Mouse (Mus musculus): Measurements from ENCODE around the gene Rcc1. TPM values are rescaled to one million over a fixed set of nuclear protein-coding genes. Genes with fewer than 3 reads are reported as not detected.
A peak's percentile ranks its signal among the peaks of the same experiment; 100 is the strongest.

Rcc1 gene
- polyA plus RNA-seq, 1 experiment from 2014 or later: 103 TPM

DNA sequence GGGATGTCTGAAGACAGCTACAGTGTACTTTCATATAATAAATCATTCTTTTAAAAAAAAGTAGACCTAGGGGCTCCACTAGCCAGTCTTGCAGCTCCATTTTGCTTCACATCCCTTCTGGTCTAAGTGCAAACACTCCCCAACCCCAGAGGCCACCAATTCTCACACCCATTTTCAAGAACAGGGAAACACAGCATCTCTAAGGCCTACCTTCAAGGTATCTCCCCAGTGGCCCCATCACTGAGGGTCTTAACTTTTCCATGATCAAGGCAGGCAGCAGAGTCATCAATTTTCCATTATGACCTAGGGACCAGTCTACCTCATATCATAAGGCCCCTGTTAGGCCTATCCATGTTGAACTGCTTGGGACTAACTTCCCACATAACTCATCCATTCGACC, 2.0 kb downstream of the Rcc1 start:
- 55% methylated on average over 1 of the region's 1 CpGs for WGBS
- no peak overlapping the region for H3K27ac ChIP-seq
- H3K9ac ChIP-seq: peak overlapping the region; percentile 84; the same call in 1 of the 2 replicates
- H3K27me3 ChIP-seq: no peaks in the 10 kb centered on the region
- H3K9me3 ChIP-seq: no peaks in the 10 kb centered on the region
- H3K4me3 ChIP-seq (replicated peaks): peak overlapping the region; percentile 78; the same call in 1 of the 2 replicates
- ATAC-seq (ENCODE audit: low FRiP score): no peak
- peak overlapping the region; percentile 89 for H3K4me2 ChIP-seq
- peaks cover 27% of the 10 kb centered on the region for H3K36me3 ChIP-seq (replicated peaks)
- peaks cover 22% of the 10 kb centered on the region for H3K4me1 ChIP-seq

DNA sequence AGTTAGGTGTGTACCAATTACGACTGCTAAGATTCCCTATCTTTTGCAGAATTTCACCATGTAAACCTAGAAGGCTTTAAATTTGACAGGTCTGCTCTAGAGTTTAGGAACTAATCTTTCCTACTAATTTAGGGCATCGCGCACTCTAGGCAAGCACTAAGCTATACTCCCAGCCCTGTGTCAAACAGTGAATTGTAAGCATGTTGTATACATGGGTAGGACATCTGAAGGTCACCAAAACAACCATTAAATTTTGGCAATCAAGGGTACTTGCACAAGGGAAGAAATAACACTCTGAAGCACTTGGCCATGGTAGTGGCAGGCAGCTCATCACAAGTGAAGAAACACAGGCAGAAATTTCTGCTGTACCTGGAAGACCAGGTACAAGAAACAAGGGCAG, 2.6 kb downstream of the Rcc1 start:
- Histone ChIP-seq H3K27ac (no peak overlapping the region), H3K9ac (no peak overlapping the region), H3K4me3 (replicated peaks) (no peak overlapping the region), H3K4me1 (peaks cover 22% of the 10 kb centered on the region), H3K36me3 (replicated peaks) (peaks cover 22% of the 10 kb centered on the region), H3K27me3 (no peaks in the 10 kb centered on the region), H3K9me3 (no peaks in the 10 kb centered on the region), H3K4me2 (no peak overlapping the region)
- no peak for ATAC-seq (ENCODE audit: low FRiP score)
- 67% methylated on average over 3 of the region's 3 CpGs for WGBS

GRCm38 (mm10) chr4:132350123-132350740, 3.2 kb downstream of the Rcc1 start:
- peaks cover 22% of the 10 kb centered on the region for H3K36me3 ChIP-seq (replicated peaks)
- H3K27me3 ChIP-seq: no peaks in the 10 kb centered on the region
- H3K9me3 ChIP-seq: no peaks in the 10 kb centered on the region
- H3K27ac ChIP-seq: no peak overlapping the region
- H3K9ac ChIP-seq: no peak overlapping the region
- peaks cover 22% of the 10 kb centered on the region for H3K4me1 ChIP-seq
- no peak overlapping the region for H3K4me3 ChIP-seq (replicated peaks)
- H3K4me2 ChIP-seq: no peak overlapping the region
- 42% methylated on average over 2 of the region's 2 CpGs for WGBS
- no peak for ATAC-seq (ENCODE audit: low FRiP score)

DNA sequence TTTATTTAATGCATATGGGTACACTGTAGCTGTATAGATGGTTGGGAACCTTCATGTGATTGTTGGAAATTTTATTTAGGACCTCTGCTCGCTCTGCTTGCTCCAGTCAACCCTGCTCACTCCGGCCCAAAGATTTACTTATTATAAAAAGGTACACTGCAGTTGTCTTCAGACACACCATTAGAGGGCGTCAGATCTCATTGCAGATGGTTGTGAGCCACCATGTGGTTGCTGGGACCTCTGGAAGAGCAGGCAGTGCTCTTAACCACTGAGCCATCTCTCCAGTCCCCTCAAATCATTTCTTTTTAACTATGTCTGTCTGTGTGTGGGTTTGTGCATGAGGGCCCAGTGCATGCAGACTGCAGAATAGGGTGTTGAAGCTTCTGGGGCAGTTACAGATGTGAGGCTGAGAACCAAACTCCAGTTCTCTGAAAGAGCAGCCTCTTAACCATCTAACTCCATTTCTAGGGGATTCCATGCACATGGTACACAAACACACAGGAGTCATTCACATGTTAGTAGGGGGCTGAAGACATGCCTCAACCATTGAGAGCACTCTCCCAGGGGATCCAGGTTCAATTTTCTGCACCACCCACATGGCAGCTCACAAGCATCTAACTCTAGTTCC, 3.8 kb downstream of the Rcc1 start:
- 57% methylated on average over 3 of the region's 3 CpGs for WGBS

DNA sequence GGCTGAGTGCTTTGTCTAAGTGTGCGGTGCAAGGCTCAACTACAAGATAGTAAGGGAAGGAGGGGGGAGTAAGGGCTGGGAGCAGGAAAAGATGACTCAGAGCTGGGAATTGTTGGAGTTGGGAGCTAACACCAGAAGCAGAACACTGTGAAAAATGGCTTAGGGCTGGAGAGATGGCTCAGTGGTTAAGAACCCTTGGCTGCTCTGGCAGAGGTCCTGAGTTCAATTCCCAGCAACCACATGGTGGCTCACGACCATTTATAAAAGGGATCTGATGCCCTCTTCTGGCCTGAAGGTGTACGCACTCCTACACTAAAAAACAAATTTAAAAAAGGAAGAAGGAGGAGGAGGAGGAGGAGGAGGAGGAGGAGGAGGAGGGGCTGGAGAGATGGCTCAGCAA, 6.7 kb downstream of the Rcc1 start:
- Histone ChIP-seq H3K4me3 (replicated peaks) (no peak overlapping the region), H3K4me2 (no peak overlapping the region), H3K4me1 (peaks cover 28% of the 10 kb centered on the region), H3K27ac (no peak overlapping the region), H3K36me3 (replicated peaks) (peaks cover 24% of the 10 kb centered on the region), H3K27me3 (no peaks in the 10 kb centered on the region), H3K9ac (no peak overlapping the region), H3K9me3 (no peaks in the 10 kb centered on the region)
- ATAC-seq (ENCODE audit: low FRiP score): no peak
- WGBS: 54% methylated on average over 3 of the region's 3 CpGs

More for the DNA sequence above, 3.8 kb downstream of the Rcc1 start:
- H3K4me2 ChIP-seq: no peak overlapping the region
- no peaks in the 10 kb centered on the region for H3K27me3 ChIP-seq
- H3K9me3 ChIP-seq: no peaks in the 10 kb centered on the region
- peaks cover 22% of the 10 kb centered on the region for H3K36me3 ChIP-seq (replicated peaks)
- H3K4me3 ChIP-seq (replicated peaks): no peak overlapping the region
- H3K9ac ChIP-seq: no peak overlapping the region
- H3K4me1 ChIP-seq: peaks cover 26% of the 10 kb centered on the region
- no peak for ATAC-seq (ENCODE audit: low FRiP score)
- H3K27ac ChIP-seq: peak overlapping the region; percentile 5; the same call in 1 of the 2 replicates

DNA sequence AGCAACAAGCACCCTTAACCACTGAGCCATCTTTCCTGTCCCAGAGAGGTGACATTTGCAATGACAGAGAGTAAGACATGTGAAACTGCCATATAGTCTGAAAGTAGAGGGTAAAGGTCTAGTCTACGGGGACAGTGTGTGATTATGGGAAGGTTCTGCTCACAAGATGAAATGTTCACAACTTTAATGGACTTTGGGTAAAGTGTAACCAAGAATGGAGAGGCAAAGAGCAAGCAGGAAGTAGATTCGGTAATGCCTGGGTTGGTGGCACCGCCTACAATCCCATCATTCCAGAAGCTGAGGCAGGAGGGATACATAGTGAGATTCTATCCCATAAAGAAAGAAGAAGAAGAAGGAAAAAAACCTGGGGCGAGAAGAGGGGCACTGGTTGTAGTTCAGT, 7.1 kb downstream of the Rcc1 start:
- H3K27me3 ChIP-seq: no peaks in the 10 kb centered on the region
- H3K36me3 ChIP-seq (replicated peaks): peaks cover 24% of the 10 kb centered on the region
- H3K4me1 ChIP-seq: peaks cover 24% of the 10 kb centered on the region
- WGBS: 80% methylated on average over 4 of the region's 4 CpGs
- no peak overlapping the region for H3K9ac ChIP-seq
- ATAC-seq (ENCODE audit: low FRiP score): no peak
- H3K27ac ChIP-seq: no peak overlapping the region
- H3K4me3 ChIP-seq (replicated peaks): no peak overlapping the region
- H3K9me3 ChIP-seq: no peaks in the 10 kb centered on the region
- H3K4me2 ChIP-seq: no peak overlapping the region

DNA sequence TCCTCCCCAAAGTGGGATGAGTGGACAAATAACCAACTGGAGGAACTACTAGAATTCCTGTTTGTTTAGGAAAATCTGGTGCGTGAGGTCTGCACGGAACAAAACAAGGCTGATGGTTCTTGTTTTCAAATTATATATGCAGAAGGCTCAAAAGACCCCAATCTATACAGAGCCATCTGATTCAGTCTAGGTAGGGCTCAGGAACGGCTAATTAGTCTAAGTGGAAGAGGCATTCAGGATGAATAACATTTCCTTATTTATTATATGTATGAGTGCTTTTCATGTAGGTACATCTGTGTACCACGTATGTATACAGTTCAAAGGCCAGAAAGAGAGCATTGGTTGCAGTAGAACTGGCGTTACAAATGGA, 7.6 kb downstream of the Rcc1 start:
- no peak overlapping the region; the same call in 1 of the 2 replicates for H3K9ac ChIP-seq
- 47% methylated on average over 5 of the region's 5 CpGs for WGBS
- ATAC-seq (ENCODE audit: low FRiP score): peak; percentile 51
- peak overlapping the region; percentile 78 for H3K4me3 ChIP-seq (replicated peaks)
- peak overlapping the region; percentile 85 for H3K4me2 ChIP-seq
- no peaks in the 10 kb centered on the region for H3K9me3 ChIP-seq
- H3K36me3 ChIP-seq (replicated peaks): peaks cover 19% of the 10 kb centered on the region
- H3K27me3 ChIP-seq: no peaks in the 10 kb centered on the region
- no peak overlapping the region for H3K27ac ChIP-seq
- H3K4me1 ChIP-seq: peaks cover 24% of the 10 kb centered on the region

GRCm38 (mm10) chr4:132345135-132345842, 8.1 kb downstream of the Rcc1 start:
- H3K4me3 ChIP-seq (replicated peaks): peak overlapping the region; percentile 78
- no peaks in the 10 kb centered on the region for H3K27me3 ChIP-seq
- peaks cover 24% of the 10 kb centered on the region for H3K4me1 ChIP-seq
- H3K9ac ChIP-seq: peak overlapping the region; percentile 89
- peak; percentile 91 for ATAC-seq (ENCODE audit: low FRiP score)
- H3K9me3 ChIP-seq: no peaks in the 10 kb centered on the region
- no peak overlapping the region for H3K27ac ChIP-seq
- WGBS: under 1% methylated on average over 76 of the region's 83 CpGs
- peaks cover 14% of the 10 kb centered on the region for H3K36me3 ChIP-seq (replicated peaks)
- H3K4me2 ChIP-seq: peak overlapping the region; percentile 85

- Histone ChIP-seq H3K27me3 (no peaks in the 10 kb centered on the region), H3K9me3 (no peaks in the 10 kb centered on the region), H3K4me3 (replicated peaks) (peak overlapping the region; percentile 78), H3K9ac (peak overlapping the region; percentile 89), H3K27ac (no peak overlapping the region), H3K36me3 (replicated peaks) (peaks cover 12% of the 10 kb centered on the region), H3K4me2 (peak overlapping the region; percentile 85), H3K4me1 (peaks cover 24% of the 10 kb centered on the region)
- 11% methylated on average over 13 of the region's 13 CpGs for WGBS
- ATAC-seq (ENCODE audit: low FRiP score): peak; percentile 18; the same call in 1 of the 2 replicates
Measured at GRCm38 (mm10) chr4:132344403-132345134, 8.8 kb downstream of the Rcc1 start.

DNA sequence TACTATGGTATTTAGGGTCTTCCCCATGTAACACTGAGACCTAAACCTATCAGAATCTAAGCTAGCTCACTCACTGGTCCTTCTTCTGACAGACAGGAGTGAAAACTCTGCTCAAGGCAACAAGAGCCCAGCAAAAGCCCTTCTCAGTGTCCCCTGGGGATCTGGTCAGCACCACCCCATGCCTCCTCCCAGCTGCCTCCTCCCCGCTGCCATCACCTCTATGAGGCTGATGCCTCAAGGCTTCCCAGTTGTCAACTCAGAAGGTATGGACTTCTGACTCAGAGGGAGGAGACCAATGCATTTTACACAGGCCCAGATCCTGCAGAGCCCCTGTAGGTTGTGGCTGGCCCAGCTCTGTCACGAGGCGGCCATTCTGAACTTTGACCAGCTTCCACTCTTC, 12.0 kb downstream of the Rcc1 start:
- Histone ChIP-seq H3K9me3 (no peaks in the 10 kb centered on the region), H3K4me3 (replicated peaks) (no peak overlapping the region), H3K27ac (no peak overlapping the region), H3K36me3 (replicated peaks) (peaks cover 40% of the 10 kb centered on the region), H3K9ac (no peak overlapping the region), H3K4me1 (peaks cover 21% of the 10 kb centered on the region), H3K4me2 (no peak overlapping the region), H3K27me3 (no peaks in the 10 kb centered on the region)
- WGBS: 93% methylated on average over 3 of the region's 3 CpGs
- no peak for ATAC-seq (ENCODE audit: low FRiP score)

GRCm38 (mm10) chr4:132338943-132339342, 14.5 kb downstream of the Rcc1 start:
- no peak overlapping the region for H3K27ac ChIP-seq
- no peaks in the 10 kb centered on the region for H3K27me3 ChIP-seq
- H3K4me1 ChIP-seq: peaks cover 10% of the 10 kb centered on the region
- 95% methylated on average over 13 of the region's 13 CpGs for WGBS
- H3K9me3 ChIP-seq: no peaks in the 10 kb centered on the region
- no peak overlapping the region for H3K4me2 ChIP-seq
- ATAC-seq (ENCODE audit: low FRiP score): no peak
- peaks cover 63% of the 10 kb centered on the region for H3K36me3 ChIP-seq (replicated peaks)
- no peak overlapping the region for H3K9ac ChIP-seq
- no peak overlapping the region for H3K4me3 ChIP-seq (replicated peaks)

GRCm38 (mm10) chr4:132332880-132333279, 20.5 kb downstream of the Rcc1 start:
- no peak overlapping the region for H3K4me2 ChIP-seq
- H3K4me3 ChIP-seq (replicated peaks): no peak overlapping the region
- ATAC-seq (ENCODE audit: low FRiP score): no peak
- H3K27ac ChIP-seq: no peak overlapping the region
- WGBS: 90% methylated on average over 6 of the region's 6 CpGs
- H3K9ac ChIP-seq: no peak overlapping the region
- H3K9me3 ChIP-seq: no peaks in the 10 kb centered on the region
- H3K36me3 ChIP-seq (replicated peaks): peaks cover 60% of the 10 kb centered on the region
- peaks cover 10% of the 10 kb centered on the region for H3K4me1 ChIP-seq
- H3K27me3 ChIP-seq: no peaks in the 10 kb centered on the region

Data from forebrain, embryonic 12.5 days (tissue).